Mouse (Mus musculus): ENCODE data around the gene Pde4b.

- no peak for TF ChIP-seq ZNF384 (IDR thresholded peaks at IDR 0.05; ENCODE audit: low read depth, low read length)
- TF ChIP-seq HCFC1 (IDR thresholded peaks at IDR 0.05; ENCODE audit: borderline replicate concordance, insufficient read depth, low read length), result no peak
- TF ChIP-seq MAFK (IDR thresholded peaks at IDR 0.05; ENCODE audit: insufficient read depth, low read depth, low read length), result no peak
- TF ChIP-seq CHD2 (IDR thresholded peaks at IDR 0.05; ENCODE audit: low read depth, low read length), result no peak
- TF ChIP-seq ZC3H11A (IDR thresholded peaks at IDR 0.05; ENCODE audit: borderline replicate concordance, low read depth, low read length), result no peak
These were observed 49.1 kb downstream of the Pde4b start for GRCm38 (mm10) chr4:102136366-102136849.
